Mouse (Mus musculus) kidney, postnatal 36 days (tissue): Measurements from ENCODE around the gene Tnr.

Experiments
- DNase-seq, 2 experiments: peaks; one replicate each; pipeline ENCODE4 v3.0.0; 2021 to 2022; ENCODE audit warnings: mixed read lengths in 2 of 2

Gene Tnr

GRCm38 (mm10) chr1:159523578-159523977 is at the start of gene Tnr:
Tnr (plus strand) TSS chr1:159523769.
- DNase-seq: peak; percentile 19 to 65

GRCm38 (mm10) chr1:159489853-159490435 is 33.6 kb upstream of the Tnr start:
- DNase-seq: no peak

- no peak for DNase-seq
These were observed 31.0 kb upstream of the Tnr start for GRCm38 (mm10) chr1:159492536-159492935.

- peak; percentile 9 to 42 for DNase-seq
These were observed 29.7 kb upstream of the Tnr start for GRCm38 (mm10) chr1:159493720-159494499.

- no peak for DNase-seq
These were observed 25.3 kb upstream of the Tnr start for GRCm38 (mm10) chr1:159498236-159498635.

- no peak for DNase-seq
These were observed 23.6 kb upstream of the Tnr start for GRCm38 (mm10) chr1:159499806-159500460.

GRCm38 (mm10) chr1:159501911-159502310 is 21.7 kb upstream of the Tnr start:
- DNase-seq: no peak

- DNase-seq: no peak
These were observed 12.9 kb upstream of the Tnr start for GRCm38 (mm10) chr1:159510667-159511066.

- no peak for DNase-seq
These were observed 5.9 kb upstream of the Tnr start for GRCm38 (mm10) chr1:159517647-159518046.

GRCm38 (mm10) chr1:159519206-159519605 is 4.4 kb upstream of the Tnr start:
- DNase-seq: no peak

- DNase-seq: no peak
These were observed 500 bp upstream of the Tnr start for GRCm38 (mm10) chr1:159523069-159523468.

GRCm38 (mm10) chr1:159524051-159524549 is 531 bp downstream of the Tnr start:
- peak; percentile 43 to 86 for DNase-seq

GRCm38 (mm10) chr1:159532841-159533569 is 9.4 kb downstream of the Tnr start:
- DNase-seq: no peak

GRCm38 (mm10) chr1:159535582-159535981 is 12.0 kb downstream of the Tnr start:
- DNase-seq: no peak

- DNase-seq: no peak
These were observed 14.0 kb downstream of the Tnr start for GRCm38 (mm10) chr1:159537541-159537940.

- DNase-seq: no peak
These were observed 14.5 kb downstream of the Tnr start for GRCm38 (mm10) chr1:159538076-159538475.

GRCm38 (mm10) chr1:159545470-159546145 is 22.0 kb downstream of the Tnr start:
- DNase-seq: no peak

- DNase-seq: no peak
These were observed 27.5 kb downstream of the Tnr start for GRCm38 (mm10) chr1:159551036-159551435.

- no peak for DNase-seq
These were observed 28.2 kb downstream of the Tnr start for GRCm38 (mm10) chr1:159551591-159552442.

GRCm38 (mm10) chr1:159561616-159562015 is 38.0 kb downstream of the Tnr start:
- no peak for DNase-seq

- DNase-seq: no peak
These were observed 41.6 kb downstream of the Tnr start for GRCm38 (mm10) chr1:159565129-159565528.
